Mouse (Mus musculus) olfactory bulb, adult 2 months (tissue): ENCODE results near the gene Adamts12.

Source experiments
- CTCF ChIP-seq: fragments of 200-500 bp; IDR thresholded peaks from 2 replicates; pipeline ENCODE4 v1.5.1; 2012; ENCODE audit warnings: low read depth, mild to moderate bottlenecking, low read length, moderate library complexity; ENCODE audit not compliant: insufficient read depth
- POLR2A ChIP-seq: fragments of 200-500 bp; IDR thresholded peaks from 2 replicates; pipeline ENCODE4 v1.6.1; 2012; ENCODE audit warnings: mild to moderate bottlenecking, low read depth, low read length, moderate library complexity; ENCODE audit not compliant: insufficient read depth

GRCm38 (mm10) chr15:11339467-11340180, 275.0 kb downstream of the Adamts12 start:
- TF ChIP-seq CTCF (no peak), POLR2A (no peak)
